Mouse (Mus musculus) midbrain, postnatal 0 days (tissue): Measurements from ENCODE around the gene Tspan11. TPM values are rescaled to one million over a fixed set of nuclear protein-coding genes. Genes with fewer than 3 reads are reported as not detected.

Experiments used
- ATAC-seq: fragments of 200-750 bp; cut with Nextera tagmentation; 2 replicates; pipeline ENCODE4 v1.8.0; 2017; ENCODE audit warnings: moderate number of reproducible peaks, mild to moderate bottlenecking, moderate TSS enrichment, moderate library complexity; ENCODE audit not compliant: low FRiP score
- DNase-seq: peaks from one replicate; pipeline ENCODE4 v3.0.0-alpha.2; 2015; ENCODE audit warnings: low spot score
- H3K27ac ChIP-seq: fragments of 300-500 bp; sonication (generic); 2 replicates; pipeline ENCODE4 v1.5.1; 2014; ENCODE audit warnings: low read depth, mild to moderate bottlenecking, low read length, mixed read lengths
- H3K27me3 ChIP-seq: fragments of 300-500 bp; sonication (generic); 2 replicates; pipeline ENCODE4 v1.6.1; 2014; ENCODE audit warnings: low read length, control low read depth, mixed read lengths; ENCODE audit not compliant: insufficient read depth
- H3K36me3 ChIP-seq: fragments of 300-500 bp; sonication (generic); 2 replicates; pipeline ENCODE4 v1.6.1; 2014; ENCODE audit warnings: low read length, control low read depth, mixed read lengths; ENCODE audit not compliant: insufficient read depth
- H3K4me1 ChIP-seq: fragments of 300-500 bp; sonication (generic); 2 replicates; pipeline ENCODE4 v1.6.1; 2014; ENCODE audit warnings: mild to moderate bottlenecking, control low read depth, antibody characterized with exemption, low read length, mixed read lengths; ENCODE audit not compliant: insufficient read depth
- H3K4me2 ChIP-seq: fragments of 300-500 bp; sonication (generic); 2 replicates; pipeline ENCODE4 v1.6.1; 2014; ENCODE audit warnings: low read depth, mild to moderate bottlenecking, low read length, mixed read lengths; ENCODE audit not compliant: poor library complexity, severe bottlenecking
- H3K4me3 ChIP-seq: fragments of 300-500 bp; sonication (generic); 2 replicates; pipeline ENCODE4 v1.5.1; 2014; ENCODE audit warnings: low read depth, mild to moderate bottlenecking, low read length, moderate library complexity
- H3K9ac ChIP-seq: fragments of 300-500 bp; sonication (generic); replicated peaks from 2 replicates; pipeline ENCODE4 v1.6.1; 2014; ENCODE audit warnings: mild to moderate bottlenecking, low read length, moderate library complexity, mixed read lengths; ENCODE audit not compliant: poor library complexity, severe bottlenecking
- H3K9me3 ChIP-seq: fragments of 300-500 bp; sonication (generic); 2 replicates; pipeline ENCODE4 v1.6.1; 2016; ENCODE audit warnings: low read length, control low read depth
- CTCF ChIP-seq: IDR thresholded peaks from 2 replicates; pipeline ENCODE4 v1.5.1; 2016; ENCODE audit warnings: antibody characterized with exemption, mild to moderate bottlenecking
- WGBS: fragments of 180-500 bp; shearing (Covaris S2); extraction: QIAGEN DNeasy Blood & Tissue Kit; methylation state at CpG from one replicate; pipeline ENCODE4 v1.1.7; 2014; 5-methylcytosine and 5-hydroxymethylcytosine counted together
- polyA plus RNA-seq: library from polyadenylated mRNA; unstranded; fragments of >200 nt; fragmentation: Nextera tagmentation; extraction: Ambion mirVana; gene quantifications from 2 replicates; pipeline ENCODE4 v1.2.1, GENCODE M21; 2015
- total RNA-seq: library from RNA; depleted of rRNA; stranded (reverse); fragments of >200 nt; gene quantifications from 2 replicates; pipeline ENCODE4 v1.2.3, GENCODE M21; 2014

Tspan11 gene
- total and polyA plus RNA-seq, 2 experiments from 2014 or later = 3.0 to 5.0 TPM

- no peak overlapping the region for H3K9ac ChIP-seq
- no peaks in the 10 kb centered on the region for H3K27me3 ChIP-seq
- no peak overlapping the region for H3K4me3 ChIP-seq
- ATAC-seq (peak; percentile 82), DNase-seq (peak; percentile 89)
- 58% methylated on average over 9 of the region's 9 CpGs for WGBS
- peak; percentile 96 for TF ChIP-seq CTCF
- H3K27ac ChIP-seq = no peak overlapping the region
- peaks cover 6% of the 10 kb centered on the region; the same call in 1 of the 2 replicates for H3K36me3 ChIP-seq
- H3K4me2 ChIP-seq = no peak overlapping the region
- H3K9me3 ChIP-seq = no peaks in the 10 kb centered on the region
- no peaks in the 10 kb centered on the region for H3K4me1 ChIP-seq
Measured at GRCm38 (mm10) chr6:127945725-127946124, 58.3 kb downstream of the Tspan11 start.

- Histone ChIP-seq H3K4me3 (no peak overlapping the region), H3K9ac (no peak overlapping the region), H3K27me3 (no peaks in the 10 kb centered on the region), H3K27ac (no peak overlapping the region), H3K9me3 (no peaks in the 10 kb centered on the region), H3K36me3 (no peaks in the 10 kb centered on the region), H3K4me2 (no peak overlapping the region), H3K4me1 (no peaks in the 10 kb centered on the region)
- ATAC-seq (no peak), DNase-seq (no peak)
- TF ChIP-seq CTCF = no peak
- 59% methylated on average over 9 of the region's 9 CpGs for WGBS
Measured at GRCm38 (mm10) chr6:127948656-127949055, 61.3 kb downstream of the Tspan11 start.

GRCm38 (mm10) chr6:127949885-127950284, 62.5 kb downstream of the Tspan11 start:
- H3K27ac ChIP-seq = no peak overlapping the region
- WGBS = 91% methylated on average over 7 of the region's 7 CpGs
- no peak for DNase-seq

GRCm38 (mm10) chr6:127953071-127953470, 65.7 kb downstream of the Tspan11 start:
- Histone ChIP-seq H3K27ac (no peak overlapping the region), H3K9me3 (no peaks in the 10 kb centered on the region), H3K27me3 (no peaks in the 10 kb centered on the region), H3K4me2 (no peak overlapping the region), H3K4me3 (no peak overlapping the region), H3K4me1 (no peaks in the 10 kb centered on the region), H3K9ac (no peak overlapping the region), H3K36me3 (no peaks in the 10 kb centered on the region)
- no peak for DNase-seq
- WGBS = 69% methylated on average over 4 of the region's 4 CpGs
- no peak for ATAC-seq
- TF ChIP-seq CTCF = peak; percentile 7; the same call in 1 of the 2 replicates

More at GRCm38 (mm10) chr6:127949885-127950284, 62.5 kb downstream of the Tspan11 start:
- no peaks in the 10 kb centered on the region for H3K9me3 ChIP-seq
- no peaks in the 10 kb centered on the region for H3K36me3 ChIP-seq
- ATAC-seq = no peak
- H3K27me3 ChIP-seq = no peaks in the 10 kb centered on the region
- H3K9ac ChIP-seq = no peak overlapping the region
- no peak for TF ChIP-seq CTCF
- no peak overlapping the region for H3K4me2 ChIP-seq
- no peaks in the 10 kb centered on the region for H3K4me1 ChIP-seq
- no peak overlapping the region for H3K4me3 ChIP-seq

- DNase-seq = no peak
- WGBS = 90% methylated on average over 5 of the region's 5 CpGs
- H3K27me3 ChIP-seq = no peaks in the 10 kb centered on the region
- H3K9ac ChIP-seq = no peak overlapping the region
- H3K4me3 ChIP-seq = no peak overlapping the region
- no peak for TF ChIP-seq CTCF
- no peaks in the 10 kb centered on the region for H3K36me3 ChIP-seq
- H3K27ac ChIP-seq = no peak overlapping the region
- H3K4me2 ChIP-seq = no peak overlapping the region
- no peak for ATAC-seq
- no peaks in the 10 kb centered on the region for H3K9me3 ChIP-seq
- no peaks in the 10 kb centered on the region for H3K4me1 ChIP-seq
Measured at GRCm38 (mm10) chr6:127956172-127956571, 68.8 kb downstream of the Tspan11 start.

- H3K4me3 ChIP-seq = no peak overlapping the region
- TF ChIP-seq CTCF = no peak
- H3K4me2 ChIP-seq = no peak overlapping the region
- H3K27me3 ChIP-seq = no peaks in the 10 kb centered on the region
- no peaks in the 10 kb centered on the region for H3K9me3 ChIP-seq
- H3K9ac ChIP-seq = no peak overlapping the region
- DNase-seq (no peak), ATAC-seq (no peak)
- no peak overlapping the region for H3K27ac ChIP-seq
- 100% methylated on average over 1 of the region's 1 CpGs for WGBS
- no peaks in the 10 kb centered on the region for H3K4me1 ChIP-seq
- peaks cover 15% of the 10 kb centered on the region; the same call in 1 of the 2 replicates for H3K36me3 ChIP-seq
Measured at GRCm38 (mm10) chr6:127960203-127960602, 72.8 kb downstream of the Tspan11 start.
